Mouse (Mus musculus): Measurements from ENCODE around the gene Trem1.

DNA sequence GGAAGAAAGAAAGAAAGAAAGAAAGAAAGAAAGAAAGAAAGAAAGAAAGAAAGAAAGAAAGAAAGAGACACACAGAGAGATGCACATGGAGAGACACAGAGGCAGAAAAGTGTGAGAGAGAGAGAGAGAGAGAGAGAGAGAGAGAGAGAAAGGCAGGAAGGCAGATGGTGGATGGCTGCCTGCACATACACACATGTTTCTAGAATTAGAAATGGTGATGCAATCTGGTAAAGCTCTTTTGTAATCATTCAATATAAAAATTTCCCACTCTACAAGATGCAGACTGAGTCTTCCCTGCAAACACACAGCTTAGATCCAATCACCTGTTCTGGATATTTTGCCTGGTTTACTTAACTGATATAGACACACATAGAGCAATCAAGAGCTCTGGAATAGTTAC, 16.5 kb downstream of the Trem1 start:
- TF ChIP-seq CTCF (IDR thresholded peaks at IDR 0.05; ENCODE audit: control insufficient read depth, insufficient read depth, low read length) (no peak), POLR2A (IDR thresholded peaks at IDR 0.05; ENCODE audit: borderline replicate concordance, control insufficient read depth, low read depth, low read length) (no peak)
